Mouse (Mus musculus) embryo, embryonic 11 days (tissue): ENCODE measurements at regions not wholly inside any gene's neighbourhood (a gene's known extent, or its start where the extent isn't known, plus 50 kb on each side); places are given as distances from the start of the nearest gene placed in this dataset.

Experiments used
- DNase-seq: peaks from one replicate; pipeline ENCODE4 v3.0.0-alpha.2; 2015

- no peak for DNase-seq
Observed at GRCm38 (mm10) chr16:72152920-72153319, 155.2 kb upstream of the Robo1 start.

GRCm38 (mm10) chr16:72157913-72158312, 150.2 kb upstream of the Robo1 start:
- DNase-seq, result no peak

- no peak for DNase-seq
Observed at GRCm38 (mm10) chr16:72159411-72159810, 148.7 kb upstream of the Robo1 start.

GRCm38 (mm10) chr16:72175727-72176126, 132.4 kb upstream of the Robo1 start:
- DNase-seq, result no peak

- no peak for DNase-seq
Observed at GRCm38 (mm10) chr16:72194320-72194719, 113.8 kb upstream of the Robo1 start.

- DNase-seq, result peak; percentile 77
Observed at GRCm38 (mm10) chr16:72215360-72216013, 92.6 kb upstream of the Robo1 start.

- DNase-seq, result peak; percentile 50
Observed at GRCm38 (mm10) chr16:72218021-72218420, 90.1 kb upstream of the Robo1 start.

- DNase-seq, result peak; percentile 51
Observed at GRCm38 (mm10) chr16:72221912-72222502, 86.1 kb upstream of the Robo1 start.

- DNase-seq, result no peak
Observed at GRCm38 (mm10) chr16:72223860-72224259, 84.2 kb upstream of the Robo1 start.

- no peak for DNase-seq
Observed at GRCm38 (mm10) chr16:72225157-72225880, 82.8 kb upstream of the Robo1 start.

GRCm38 (mm10) chr16:72234366-72234765, 73.7 kb upstream of the Robo1 start:
- DNase-seq, result no peak

- peak; percentile 27 for DNase-seq
Observed at GRCm38 (mm10) chr16:72239631-72240030, 68.5 kb upstream of the Robo1 start.

GRCm38 (mm10) chr16:72256388-72256787, 51.7 kb upstream of the Robo1 start:
- no peak for DNase-seq
